Mouse (Mus musculus) stomach, embryonic 16.5 days (tissue): ENCODE measurements around the gene Robo1. TPM values are rescaled to one million over a fixed set of nuclear protein-coding genes. Genes with fewer than 3 reads are reported as not detected.
"Not testable (repeated sequence)": the region's sequence is repeated elsewhere in the genome, so short reads cannot be mapped to it uniquely, and the experiment has no call there.

ENCODE experiments used
- ATAC-seq: fragments of 200-750 bp; cut with Nextera tagmentation; 2 replicates; pipeline ENCODE4 v1.8.0; 2017; ENCODE audit warnings: moderate number of reproducible peaks, moderate TSS enrichment; ENCODE audit not compliant: insufficient read depth, low FRiP score
- H3K27ac ChIP-seq: fragments of 300-500 bp; sonication (generic); 2 replicates; pipeline ENCODE4 v1.5.1; 2014; ENCODE audit warnings: low read length
- H3K27me3 ChIP-seq: fragments of 300-500 bp; sonication (generic); 2 replicates; pipeline ENCODE4 v1.6.1; 2014; ENCODE audit warnings: low read length, control low read depth, mixed read lengths; ENCODE audit not compliant: control insufficient read depth, insufficient read depth
- H3K36me3 ChIP-seq: fragments of 300-500 bp; sonication (generic); 2 replicates; pipeline ENCODE4 v1.6.1; 2014; ENCODE audit warnings: low read length; ENCODE audit not compliant: control insufficient read depth, insufficient read depth
- H3K4me1 ChIP-seq: fragments of 300-500 bp; sonication (generic); 2 replicates; pipeline ENCODE4 v1.6.1; 2014; ENCODE audit warnings: low read length, control low read depth, mixed read lengths; ENCODE audit not compliant: control insufficient read depth, insufficient read depth
- H3K4me2 ChIP-seq: fragments of 300-500 bp; sonication (generic); 2 replicates; pipeline ENCODE4 v1.6.1; 2014; ENCODE audit warnings: low read depth, low read length, mixed read lengths
- H3K4me3 ChIP-seq: fragments of 300-500 bp; sonication (generic); replicated peaks from 2 replicates; pipeline ENCODE4 v1.5.1; 2014; ENCODE audit warnings: mild to moderate bottlenecking, low read length
- H3K9ac ChIP-seq: fragments of 300-500 bp; sonication (generic); 2 replicates; pipeline ENCODE4 v1.6.1; 2014; ENCODE audit warnings: low read length
- H3K9me3 ChIP-seq: fragments of 300-500 bp; sonication (generic); replicated peaks from 2 replicates; pipeline ENCODE4 v1.6.1; 2016; ENCODE audit warnings: low read length, control low read depth; ENCODE audit not compliant: control insufficient read depth
- WGBS: fragments of 180-500 bp; shearing (Covaris S2); extraction: QIAGEN DNeasy Blood & Tissue Kit; methylation state at CpG from one replicate; pipeline ENCODE4 v1.1.7; 2014; 5-methylcytosine and 5-hydroxymethylcytosine counted together
- polyA plus RNA-seq: library from polyadenylated mRNA; unstranded; fragments of >200 nt; fragmentation: Nextera tagmentation; extraction: Ambion mirVana; gene quantifications from 2 replicates; pipeline ENCODE4 v1.2.1, GENCODE M21; 2015

The Robo1 gene
- polyA plus RNA-seq, 1 experiment from 2014 or later: 23.4 TPM

GRCm38 (mm10) chr16:72531337-72531736, 223.2 kb downstream of the Robo1 start:
- no peak for ATAC-seq
- H3K4me1 ChIP-seq: no peaks in the 10 kb centered on the region
- 83% methylated on average over 2 of the region's 2 CpGs for WGBS
- no peak overlapping the region for H3K4me3 ChIP-seq
- no peak overlapping the region for H3K27ac ChIP-seq
- H3K9ac ChIP-seq: no peak overlapping the region
- H3K9me3 ChIP-seq: no peaks in the 10 kb centered on the region
- H3K36me3 ChIP-seq: no peaks in the 10 kb centered on the region
- H3K27me3 ChIP-seq: no peaks in the 10 kb centered on the region
- H3K4me2 ChIP-seq: no peak overlapping the region

DNA sequence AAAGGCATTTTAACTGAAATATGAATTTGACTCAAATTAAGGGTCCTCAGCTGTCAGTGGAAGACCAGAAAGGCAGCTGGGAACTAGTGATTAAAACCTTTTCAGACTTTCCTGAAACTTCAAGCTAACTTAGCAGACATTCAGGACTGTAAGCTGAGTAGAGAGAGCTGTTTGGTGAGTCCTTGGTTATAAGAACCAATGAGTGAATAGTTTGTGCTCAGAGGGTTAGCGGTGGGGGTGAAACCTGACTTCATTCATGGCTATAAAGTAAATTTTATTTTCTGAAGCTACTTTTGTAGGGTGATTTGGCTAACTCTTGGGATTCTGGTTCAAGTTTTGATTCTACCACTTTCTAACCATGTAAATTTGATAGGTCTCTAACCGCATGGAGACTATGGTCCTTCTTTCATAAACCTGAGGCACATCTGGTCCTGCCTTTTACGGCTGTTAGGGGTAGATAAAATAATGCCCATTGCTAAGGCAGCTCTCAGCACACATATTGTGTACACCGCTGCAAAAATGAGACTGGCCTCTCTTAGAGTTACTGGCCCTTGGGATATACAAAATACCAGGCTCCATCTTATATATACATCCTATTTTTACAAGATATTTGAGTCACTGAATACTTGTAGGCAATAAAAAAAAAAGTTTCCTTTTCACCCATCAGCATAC, 225.9 kb downstream of the Robo1 start:
- no peaks in the 10 kb centered on the region for H3K9me3 ChIP-seq
- no peak overlapping the region for H3K9ac ChIP-seq
- no peak overlapping the region for H3K4me3 ChIP-seq
- no peaks in the 10 kb centered on the region for H3K36me3 ChIP-seq
- no peak overlapping the region for H3K27ac ChIP-seq
- H3K27me3 ChIP-seq: no peaks in the 10 kb centered on the region
- H3K4me1 ChIP-seq: no peaks in the 10 kb centered on the region
- no peak overlapping the region for H3K4me2 ChIP-seq
- WGBS: 95% methylated on average over 4 of the region's 4 CpGs
- no peak for ATAC-seq

DNA sequence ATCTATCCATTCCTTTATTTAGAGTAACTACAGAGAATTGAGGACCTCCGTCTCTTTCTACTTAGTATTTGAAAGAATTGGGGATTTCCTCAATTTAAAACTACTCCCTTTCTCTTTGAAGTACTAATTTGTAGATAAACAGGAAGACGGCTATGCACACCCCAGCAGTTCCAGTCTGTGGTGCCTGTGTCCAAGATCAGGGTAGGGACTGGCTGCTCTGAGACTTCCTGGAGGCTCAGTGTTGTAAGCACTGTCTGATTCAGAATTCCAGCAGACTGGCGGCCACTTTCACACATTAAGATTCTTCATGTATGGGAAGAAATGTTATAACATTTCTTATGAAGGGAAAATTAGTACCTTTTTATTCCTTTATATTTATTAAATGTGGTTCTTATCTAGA, 230.1 kb downstream of the Robo1 start:
- Histone ChIP-seq H3K27ac (no peak overlapping the region), H3K4me1 (no peaks in the 10 kb centered on the region), H3K4me2 (no peak overlapping the region), H3K9me3 (no peaks in the 10 kb centered on the region), H3K27me3 (no peaks in the 10 kb centered on the region), H3K36me3 (no peaks in the 10 kb centered on the region), H3K4me3 (no peak overlapping the region), H3K9ac (no peak overlapping the region)
- no peak for ATAC-seq
- WGBS: 55% methylated on average over 3 of the region's 3 CpGs

DNA sequence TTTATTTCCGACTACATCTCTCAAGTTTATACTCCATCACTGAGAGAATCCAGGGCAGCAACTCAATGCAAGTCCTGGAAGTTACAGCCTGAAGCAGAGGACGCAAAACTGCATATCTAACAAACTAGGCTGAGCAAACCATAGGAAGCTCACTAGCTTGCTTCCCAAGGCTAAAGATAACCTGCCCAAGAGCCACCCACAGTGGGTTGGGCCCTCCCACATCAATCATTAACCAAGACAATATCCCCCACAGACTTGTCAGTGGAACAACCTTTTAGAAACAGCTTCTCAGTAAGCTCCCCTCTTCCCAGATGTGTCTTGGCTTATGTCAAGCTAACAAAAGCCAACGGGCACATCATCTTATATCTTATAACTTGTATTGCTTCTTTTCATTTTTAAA, 235.8 kb downstream of the Robo1 start:
- ATAC-seq: no peak
- Histone ChIP-seq H3K4me2 (no peak overlapping the region), H3K4me1 (no peaks in the 10 kb centered on the region), H3K9ac (no peak overlapping the region), H3K27me3 (no peaks in the 10 kb centered on the region), H3K36me3 (no peaks in the 10 kb centered on the region), H3K27ac (no peak overlapping the region), H3K4me3 (no peak overlapping the region), H3K9me3 (no peaks in the 10 kb centered on the region)
- WGBS: 57% methylated on average over 3 of the region's 3 CpGs

DNA sequence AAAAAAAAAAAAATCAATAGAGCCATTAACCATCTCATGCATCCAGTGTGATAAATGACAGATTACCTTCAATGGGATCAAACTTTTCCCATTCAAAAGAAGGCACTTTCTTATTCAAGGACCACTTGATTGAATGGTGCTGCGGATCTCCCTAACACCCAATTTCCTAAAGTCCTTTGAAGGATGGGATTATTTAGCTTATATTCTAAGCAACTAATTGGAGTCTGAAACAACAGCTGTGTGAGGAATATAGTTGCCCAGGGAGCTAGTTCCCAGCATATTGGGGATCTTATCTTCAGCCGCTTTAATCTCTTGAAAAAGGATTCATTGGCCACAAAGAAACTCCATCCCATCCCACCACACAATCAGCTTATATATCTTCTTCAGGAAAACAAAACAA, 236.8 kb downstream of the Robo1 start:
- Histone ChIP-seq H3K9me3 (no peaks in the 10 kb centered on the region), H3K4me3 (no peak overlapping the region), H3K9ac (no peak overlapping the region), H3K4me1 (no peaks in the 10 kb centered on the region), H3K36me3 (no peaks in the 10 kb centered on the region), H3K4me2 (no peak overlapping the region), H3K27ac (no peak overlapping the region), H3K27me3 (no peaks in the 10 kb centered on the region)
- no peak for ATAC-seq
- 66% methylated on average over 2 of the region's 2 CpGs for WGBS

GRCm38 (mm10) chr16:72551672-72552243, 243.7 kb downstream of the Robo1 start:
- WGBS: 78% methylated on average over 8 of the region's 8 CpGs
- no peaks in the 10 kb centered on the region for H3K36me3 ChIP-seq
- no peaks in the 10 kb centered on the region for H3K9me3 ChIP-seq
- ATAC-seq: no peak
- no peak overlapping the region for H3K4me2 ChIP-seq
- H3K27ac ChIP-seq: no peak overlapping the region
- no peak overlapping the region for H3K9ac ChIP-seq
- no peaks in the 10 kb centered on the region for H3K27me3 ChIP-seq
- no peaks in the 10 kb centered on the region for H3K4me1 ChIP-seq
- H3K4me3 ChIP-seq: no peak overlapping the region

GRCm38 (mm10) chr16:72553713-72554112, 245.6 kb downstream of the Robo1 start:
- ATAC-seq: no peak
- no peaks in the 10 kb centered on the region for H3K36me3 ChIP-seq
- H3K9me3 ChIP-seq: no peaks in the 10 kb centered on the region
- H3K4me1 ChIP-seq: no peaks in the 10 kb centered on the region
- no peaks in the 10 kb centered on the region for H3K27me3 ChIP-seq
- 61% methylated on average over 5 of the region's 5 CpGs for WGBS
- no peak overlapping the region for H3K4me2 ChIP-seq
- H3K9ac ChIP-seq: no peak overlapping the region
- H3K27ac ChIP-seq: no peak overlapping the region
- no peak overlapping the region for H3K4me3 ChIP-seq

GRCm38 (mm10) chr16:72562149-72562548, 254.0 kb downstream of the Robo1 start:
- H3K27me3 ChIP-seq, H3K4me2 ChIP-seq, H3K9me3 ChIP-seq, H3K4me1 ChIP-seq, ATAC-seq, H3K36me3 ChIP-seq, H3K4me3 ChIP-seq, H3K27ac ChIP-seq, H3K9ac ChIP-seq: not testable (repeated sequence)
- WGBS: 45% methylated on average over 2 of the region's 2 CpGs

DNA sequence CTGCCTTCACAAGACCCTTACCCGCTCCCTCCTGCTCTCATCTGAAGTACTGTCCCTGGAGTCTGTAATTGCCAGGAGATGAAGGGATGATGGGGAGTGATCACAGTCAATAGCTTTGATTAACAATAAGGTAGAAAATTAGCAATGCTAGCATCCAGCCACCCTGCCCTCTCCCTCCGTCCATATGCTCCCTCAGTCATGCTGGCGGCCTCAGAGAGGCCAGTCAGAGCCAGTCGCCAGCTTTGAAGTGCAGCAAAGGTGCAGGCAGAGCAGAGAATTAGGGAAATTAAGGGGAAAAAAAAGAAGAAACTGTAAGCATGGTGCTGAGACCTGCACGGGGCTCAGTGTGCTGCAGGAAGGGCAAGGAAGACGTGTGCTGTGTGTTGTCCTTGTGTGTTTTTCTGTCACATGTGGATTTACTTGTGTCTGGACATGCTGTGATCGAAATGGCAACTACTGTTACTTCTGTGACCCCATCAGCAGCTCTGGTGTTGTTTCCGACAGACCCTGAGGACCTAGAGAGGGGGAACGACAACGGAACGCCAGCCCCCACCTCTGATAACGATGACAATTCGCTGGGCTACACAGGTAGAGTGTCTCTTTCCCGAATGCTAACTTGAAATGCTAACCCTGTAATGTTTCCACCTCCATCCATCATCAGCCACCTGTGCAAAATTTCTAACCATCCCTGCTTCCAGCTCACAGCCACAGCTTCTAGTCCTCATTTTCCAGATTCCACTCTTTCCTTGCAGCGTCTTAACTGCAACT, 255.3 kb downstream of the Robo1 start:
- Histone ChIP-seq H3K9ac (no peak overlapping the region), H3K27me3 (no peaks in the 10 kb centered on the region), H3K27ac (no peak overlapping the region), H3K4me2 (no peak overlapping the region), H3K4me3 (no peak overlapping the region), H3K4me1 (no peaks in the 10 kb centered on the region), H3K9me3 (no peaks in the 10 kb centered on the region), H3K36me3 (no peaks in the 10 kb centered on the region)
- ATAC-seq: no peak
- WGBS: 30% methylated on average over 15 of the region's 15 CpGs
